Mouse (Mus musculus) liver, postnatal 0 days (tissue): ENCODE results near the gene Sdccag8.

Experiments used
- CTCF ChIP-seq: sonication (generic); IDR thresholded peaks from 2 replicates; pipeline ENCODE4 v1.5.1; 2016; ENCODE audit warnings: antibody characterized with exemption, low read depth
- EP300 ChIP-seq: IDR thresholded peaks from 2 replicates; pipeline ENCODE4 v1.6.1; 2016; ENCODE audit warnings: antibody characterized with exemption, low read depth, mild to moderate bottlenecking

DNA sequence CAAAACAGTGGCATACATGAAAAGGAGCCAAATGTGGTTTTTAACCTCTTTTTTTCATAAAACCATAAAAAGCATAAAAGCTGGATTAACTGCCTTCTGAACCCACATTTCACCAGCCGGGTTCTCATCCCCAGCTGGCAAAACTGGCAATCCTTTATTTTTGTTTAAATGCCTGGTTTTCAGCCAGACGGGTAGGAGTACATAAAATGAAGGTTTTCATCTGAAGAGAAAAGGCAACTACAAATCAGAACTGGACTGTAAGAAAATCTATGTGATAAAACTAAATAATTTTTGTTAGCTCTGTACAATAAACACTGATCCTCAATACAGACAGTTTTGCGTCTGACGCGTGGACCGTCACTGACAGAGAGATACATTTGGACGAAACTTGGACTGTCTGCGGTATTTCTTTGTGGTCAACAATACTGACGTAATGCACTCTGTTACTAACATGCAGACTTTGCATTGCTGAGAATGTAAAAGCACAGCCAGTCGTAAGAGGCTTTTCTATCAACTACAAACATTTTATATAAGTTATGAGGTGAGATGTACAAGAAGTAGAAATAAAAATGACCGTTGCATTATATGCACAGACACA lies 237.0 kb downstream of the Sdccag8 start:
- TF ChIP-seq CTCF (no peak), EP300 (no peak)
